Mouse (Mus musculus) lung, postnatal 10 days (tissue): ENCODE measurements at regions not wholly inside any gene's neighbourhood (a gene's known extent, or its start where the extent isn't known, plus 50 kb on each side); places are given as distances from the start of the nearest gene placed in this dataset.

Source experiments
- DNase-seq: peaks from one replicate; pipeline ENCODE4 v3.0.0; 2021

- peak; percentile 24 for DNase-seq
Measured at GRCm38 (mm10) chr2:106547117-106547516, 146.0 kb upstream of the Mpped2 start.

DNA sequence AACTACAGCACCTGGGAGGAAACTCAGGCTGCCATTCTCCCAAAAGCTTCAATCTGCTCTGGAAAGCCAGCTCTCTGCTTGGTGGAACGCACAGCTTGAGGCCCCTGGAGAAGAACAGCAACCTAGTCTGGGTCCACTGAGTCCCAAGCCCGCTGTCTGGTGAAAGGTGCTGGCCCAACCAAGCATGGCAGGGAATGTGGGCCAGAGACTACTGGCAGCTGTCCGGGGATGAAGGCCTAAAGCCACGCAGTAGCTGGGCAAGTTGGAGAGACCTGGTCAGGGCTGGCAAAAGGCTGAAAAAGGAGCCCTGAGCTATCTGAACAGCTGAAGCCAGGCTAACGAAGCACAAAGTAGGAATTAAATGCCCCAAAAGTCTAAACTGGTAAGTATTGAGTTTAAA is 139.4 kb upstream of the Mpped2 start:
- DNase-seq = no peak

DNA sequence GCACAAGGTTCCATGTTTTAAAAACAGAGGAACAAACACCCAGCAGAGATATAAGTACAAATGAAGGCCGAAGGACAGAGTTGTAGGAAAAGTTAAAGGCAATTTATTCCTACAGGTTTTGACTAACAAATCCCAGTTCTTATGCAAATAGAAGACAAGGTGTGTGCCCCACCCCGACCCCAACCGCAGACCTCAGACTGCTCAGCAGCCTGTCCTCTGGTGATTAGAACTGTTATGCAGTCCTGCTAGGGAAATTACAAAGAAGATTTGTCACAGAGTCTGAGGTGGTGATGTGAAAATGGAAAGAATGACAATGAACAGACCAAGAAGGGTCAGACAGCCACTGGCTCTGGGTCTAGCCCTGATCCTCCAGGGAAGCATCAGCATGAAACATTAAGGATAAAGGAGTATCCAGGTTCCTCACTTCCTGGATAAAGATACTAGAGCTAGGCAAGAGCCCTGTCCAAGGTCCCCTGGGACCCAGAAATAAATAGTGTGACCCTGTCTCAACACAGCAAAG is 131.4 kb upstream of the Mpped2 start:
- no peak for DNase-seq

- DNase-seq = no peak
Measured at GRCm38 (mm10) chr2:106570226-106570625, 122.8 kb upstream of the Mpped2 start.

DNA sequence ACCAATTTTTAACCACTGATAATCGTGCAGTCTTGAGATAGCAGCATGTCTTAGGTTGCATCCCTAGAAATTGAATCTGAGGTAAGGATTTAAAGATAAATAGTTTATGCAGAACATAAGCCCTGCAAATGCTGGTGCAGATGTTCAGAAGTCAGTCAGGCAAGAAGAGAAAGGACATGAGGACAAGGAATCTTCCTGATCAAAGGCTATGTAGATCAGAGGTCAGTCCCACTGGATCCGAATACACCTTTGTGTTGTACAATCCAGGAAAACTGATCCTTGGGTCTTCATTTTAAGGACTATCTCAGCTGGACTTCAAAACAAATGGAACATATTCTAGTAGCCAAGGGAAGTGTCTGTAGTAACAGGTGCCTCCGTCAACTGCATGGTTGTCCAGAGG is 121.7 kb upstream of the Mpped2 start:
- DNase-seq = no peak

DNA sequence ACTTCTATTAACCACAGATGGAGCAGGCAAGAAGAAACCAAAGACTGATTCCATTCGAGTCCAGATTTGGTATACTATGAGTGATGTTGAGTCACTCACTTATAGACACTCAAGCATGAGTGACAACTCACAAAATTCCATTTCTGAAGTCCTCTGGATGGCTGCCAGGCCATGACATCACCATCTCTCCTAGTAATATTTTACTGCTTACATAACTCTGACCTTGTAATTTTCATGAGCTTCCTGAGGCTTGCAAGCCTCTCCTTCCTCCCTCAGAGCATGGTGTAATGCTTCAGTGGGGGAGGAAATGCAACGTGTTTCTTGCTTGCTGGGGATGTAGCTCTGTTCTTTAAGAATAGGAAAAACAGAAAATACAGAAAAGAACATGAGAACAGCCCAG is 121.2 kb upstream of the Mpped2 start:
- DNase-seq = peak; percentile 14

DNA sequence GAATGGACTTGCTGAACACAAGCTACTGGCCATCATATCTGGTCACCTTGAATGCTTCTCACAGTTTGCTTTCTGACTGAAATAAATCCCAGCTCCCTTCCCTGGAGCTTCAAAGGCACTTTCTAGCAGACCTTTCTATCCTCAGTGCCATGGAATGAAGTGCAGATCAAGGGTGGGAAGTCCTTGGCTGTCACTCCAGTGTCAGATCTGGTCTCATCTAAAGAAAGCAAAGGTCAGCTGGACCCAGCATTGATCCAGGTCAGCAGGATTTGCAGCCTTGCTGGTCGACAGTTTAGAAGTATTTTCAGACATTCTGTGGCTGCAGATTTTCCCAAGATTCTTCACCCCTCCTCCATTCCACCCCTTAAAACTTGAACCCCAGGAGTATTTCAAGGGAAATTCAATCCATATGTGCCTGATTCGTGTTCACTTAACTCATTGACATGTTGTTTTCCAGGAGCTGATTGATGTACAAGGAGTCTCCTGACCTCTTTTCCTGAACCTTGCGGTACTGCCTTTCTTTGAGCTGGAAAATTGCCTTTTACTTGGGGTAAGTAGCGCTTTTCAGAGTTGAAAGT is 116.2 kb upstream of the Mpped2 start:
- DNase-seq = no peak

DNA sequence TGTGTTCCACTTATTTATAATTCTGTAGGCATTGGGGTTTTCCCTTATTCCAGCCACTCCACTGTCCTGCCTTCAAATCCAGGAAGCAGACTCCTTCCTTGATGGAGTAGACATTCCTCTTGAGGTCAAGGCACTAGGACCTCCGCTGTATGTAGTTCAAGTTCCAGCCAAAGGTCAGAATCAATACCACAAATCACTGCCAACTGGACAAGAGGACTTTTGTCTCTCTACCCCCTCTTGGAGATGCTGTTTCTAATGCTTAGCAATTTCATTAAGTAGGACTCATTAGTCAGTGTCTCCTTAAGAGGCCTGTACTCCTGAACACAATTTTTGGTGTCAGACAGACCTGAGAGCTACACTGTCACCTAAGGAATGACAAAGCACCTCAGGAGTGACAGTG is 115.0 kb upstream of the Mpped2 start:
- no peak for DNase-seq

DNA sequence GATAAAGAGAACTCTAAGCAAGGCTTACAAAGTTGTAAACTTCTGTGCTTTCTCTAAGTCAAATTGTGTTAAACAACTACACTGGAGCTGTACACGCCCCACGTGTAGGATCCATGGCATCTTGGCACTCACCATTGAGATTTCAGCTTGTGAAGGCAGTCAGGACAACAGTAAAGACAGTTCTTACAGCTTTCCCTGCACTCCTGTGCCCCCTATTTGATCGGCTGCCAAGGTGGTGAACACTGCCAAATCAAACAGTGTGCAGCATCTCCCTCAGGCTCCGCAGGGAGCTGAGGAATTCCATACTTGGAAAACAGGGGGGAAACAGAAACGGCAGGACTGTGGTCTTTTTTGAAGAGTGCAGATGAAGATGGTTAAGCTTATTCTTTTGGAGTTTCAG is 112.4 kb upstream of the Mpped2 start:
- DNase-seq = peak; percentile 13

DNA sequence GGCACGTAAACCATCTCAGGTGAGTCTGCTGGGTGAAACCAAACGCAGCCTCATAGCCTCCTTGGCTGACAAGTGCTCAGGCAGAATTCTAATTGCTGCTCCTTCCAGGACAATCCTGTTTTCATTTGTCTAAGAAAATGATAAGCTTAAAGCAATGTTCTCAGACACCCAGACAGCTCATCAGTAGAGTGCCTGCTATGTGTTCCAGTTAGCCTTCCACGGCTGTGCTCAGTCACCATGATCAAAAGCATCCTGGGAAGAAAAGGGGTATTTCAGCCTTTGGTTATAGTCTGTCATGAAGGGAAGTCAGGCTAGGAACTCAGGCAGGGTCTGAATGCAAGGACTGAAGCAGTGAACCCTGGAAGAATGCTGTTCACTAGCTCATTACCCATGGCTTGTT is 71.8 kb upstream of the Mpped2 start:
- DNase-seq = no peak

DNA sequence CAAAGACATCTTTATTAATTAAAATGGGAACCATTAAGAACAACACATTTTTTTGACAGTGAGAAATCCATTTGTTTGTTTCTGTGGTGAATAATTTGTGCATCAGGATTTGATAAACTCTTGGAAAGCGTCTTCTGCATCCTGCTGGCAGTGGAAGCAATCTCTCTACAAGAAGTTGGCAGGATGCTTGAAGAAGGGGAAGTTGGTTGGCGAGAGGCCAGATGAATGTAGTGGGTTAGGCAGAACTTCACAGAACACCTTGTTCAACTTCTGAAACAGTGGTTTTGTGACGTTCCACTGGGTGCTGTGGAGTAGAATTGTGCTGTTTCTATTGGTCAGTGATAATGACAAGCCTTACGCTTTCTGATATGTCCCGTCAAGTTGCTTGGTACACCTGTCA is 70.7 kb upstream of the Mpped2 start:
- peak; percentile 11 for DNase-seq

- no peak for DNase-seq
Measured at GRCm38 (mm10) chr2:106623680-106624079, 69.4 kb upstream of the Mpped2 start.

DNA sequence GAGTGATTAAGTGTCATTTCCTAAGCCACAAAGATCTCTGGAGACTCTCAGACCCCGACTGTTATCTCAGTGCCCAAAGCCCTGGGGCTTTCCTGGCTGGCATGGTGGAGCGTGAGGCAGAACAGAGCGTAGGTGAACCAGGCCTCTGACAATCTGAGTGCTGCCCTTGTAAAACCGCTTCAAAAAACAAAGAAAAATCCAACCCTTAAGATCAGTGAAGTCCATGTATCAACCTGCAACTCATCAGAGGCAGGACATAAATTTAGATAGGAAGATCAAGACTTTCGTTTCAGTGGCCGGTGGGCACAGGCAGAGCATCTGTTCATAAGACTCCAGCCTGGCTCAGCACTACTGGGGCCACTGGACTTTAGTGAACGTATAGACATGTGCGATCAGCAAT is 61.1 kb upstream of the Mpped2 start:
- no peak for DNase-seq
